Mouse (Mus musculus): ENCODE data around the gene Gm20388.

DNA sequence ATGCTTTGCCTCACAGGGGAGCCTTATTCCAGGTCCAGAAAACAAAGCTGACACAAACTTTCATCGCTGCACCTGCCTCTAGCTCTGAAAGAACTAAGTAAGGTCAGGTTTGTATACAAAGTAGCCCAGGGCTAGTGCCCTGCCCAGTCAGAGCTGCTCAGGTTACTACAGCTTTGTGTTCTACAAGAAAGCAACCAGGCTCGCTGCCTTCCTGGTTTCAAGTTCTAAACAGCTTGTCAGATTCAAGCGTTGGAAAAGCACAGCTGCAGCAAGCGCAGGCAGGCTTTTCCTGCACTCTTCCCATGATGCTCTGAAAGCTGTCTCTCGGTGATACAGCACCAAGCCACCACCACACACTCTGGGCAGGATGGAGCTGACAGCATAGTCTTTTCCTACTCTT, 4286.2 kb downstream of the Gm20388 start:
- no peak for TF ChIP-seq POLR2A (IDR thresholded peaks at IDR 0.05; ENCODE audit: insufficient read depth, low read depth, low read length)
- TF ChIP-seq CTCF (IDR thresholded peaks at IDR 0.05; ENCODE audit: insufficient read depth, low read depth, low read length): no peak

All from olfactory bulb, adult 2 months (tissue).